Mouse (Mus musculus): Measurements from ENCODE around the gene Nr2f1. TPM values are rescaled to one million over a fixed set of nuclear protein-coding genes. Genes with fewer than 3 reads are reported as not detected.

Gene Nr2f1
- total RNA-seq, 2 experiments from 2014 or later, result not detected

Other genes starting within 250 kb of the Nr2f1 start
- gene Pou5f2, start 174.9 kb downstream of the Nr2f1 start, total RNA-seq (2015), result 0.13 and 0.18 TPM in 2 replicates
- gene Pou5f2, start 174.9 kb downstream of the Nr2f1 start, total RNA-seq (2017), result 0.70 and 1.7 TPM in 2 replicates